ENCODE assay signal across 24 mouse cellular contexts in genomic region chr3:119633516-119633915, GRCm38 (mm10).
DNase-seq lines count a peak whose midpoint lies in the region; ATAC-seq and TF ChIP-seq lines count a peak whose summit lies in the region.
"Had no signal": no experiment of that assay in that cellular context is flagged by ENCODE, and none has a peak within 500 bp of the region (broad histone marks: within the 10 kb centered on the region; RNA-seq: fewer than 3 reads in every experiment).

No protein-coding gene starts in this region.

- no peak overlapping the region for H3K9ac ChIP-seq in forebrain, embryonic 13.5 days
- no peak overlapping the region for H3K9ac ChIP-seq in forebrain, postnatal 0 days
- H3K9ac ChIP-seq in forebrain, embryonic 11.5 days (ENCODE audit: low read length) = no peak overlapping the region
- H3K9ac ChIP-seq in lung, embryonic 14.5 days = no peak overlapping the region
- H3K9ac ChIP-seq: embryonic facial prominence, embryonic 13.5 days; hindbrain, embryonic 12.5 days; hindbrain, embryonic 15.5 days had no signal

- 86% methylated on average over 2 of the region's 2 CpGs for WGBS in forebrain, embryonic 13.5 days
- WGBS in forebrain, embryonic 10.5 days = 86% methylated on average over 2 of the region's 2 CpGs
- WGBS in forebrain, postnatal 0 days = 71% methylated on average over 2 of the region's 2 CpGs
- WGBS in forebrain, embryonic 11.5 days = 94% methylated on average over 2 of the region's 2 CpGs
- WGBS in lung, embryonic 14.5 days = 61% methylated on average over 2 of the region's 2 CpGs

- no peak for TF ChIP-seq CTCF in forebrain, postnatal 0 days (IDR thresholded peaks at IDR 0.05; ENCODE audit: low read depth)
- TF ChIP-seq CTCF in lung, embryonic 14.5 days (IDR thresholded peaks at IDR 0.05; ENCODE audit: low read depth) = no peak

- no peak overlapping the region for H3K4me2 ChIP-seq in forebrain, embryonic 13.5 days
- H3K4me2 ChIP-seq in forebrain, postnatal 0 days (ENCODE audit: low read depth) = no peak overlapping the region
- H3K4me2 ChIP-seq in forebrain, embryonic 11.5 days (ENCODE audit: low read depth, low read length, severe bottlenecking) = no peak overlapping the region
- H3K4me2 ChIP-seq in lung, embryonic 14.5 days = no peak overlapping the region
- H3K4me2 ChIP-seq: embryonic facial prominence, embryonic 13.5 days; heart, embryonic 11.5 days; hindbrain, embryonic 12.5 days; hindbrain, embryonic 15.5 days had no signal

- H3K4me1 ChIP-seq in forebrain, embryonic 13.5 days = no peaks in the 10 kb centered on the region
- H3K4me1 ChIP-seq in forebrain, embryonic 10.5 days = peaks cover 6% of the 10 kb centered on the region
- no peaks in the 10 kb centered on the region for H3K4me1 ChIP-seq in forebrain, postnatal 0 days (ENCODE audit: insufficient read depth)
- H3K4me1 ChIP-seq in forebrain, embryonic 11.5 days (replicated peaks; ENCODE audit: control insufficient read depth, insufficient read depth, low read length) = no peaks in the 10 kb centered on the region
- H3K4me1 ChIP-seq in lung, embryonic 14.5 days (ENCODE audit: insufficient read depth) = no peaks in the 10 kb centered on the region
- H3K4me1 ChIP-seq: embryonic facial prominence, embryonic 10.5 days; embryonic facial prominence, embryonic 13.5 days; hindbrain, embryonic 15.5 days had no signal

- no peaks in the 10 kb centered on the region for H3K36me3 ChIP-seq in forebrain, embryonic 13.5 days (ENCODE audit: poor library complexity, severe bottlenecking)
- no peaks in the 10 kb centered on the region for H3K36me3 ChIP-seq in forebrain, embryonic 10.5 days (replicated peaks)
- H3K36me3 ChIP-seq in forebrain, postnatal 0 days (ENCODE audit: insufficient read depth) = no peaks in the 10 kb centered on the region
- no peaks in the 10 kb centered on the region for H3K36me3 ChIP-seq in forebrain, embryonic 11.5 days (ENCODE audit: control insufficient read depth, insufficient read depth, low read length)
- no peaks in the 10 kb centered on the region for H3K36me3 ChIP-seq in lung, embryonic 14.5 days (ENCODE audit: insufficient read depth)
- H3K36me3 ChIP-seq: embryonic facial prominence, embryonic 10.5 days; embryonic facial prominence, embryonic 13.5 days; hindbrain, embryonic 12.5 days; hindbrain, embryonic 15.5 days had no signal

- DNase-seq in forebrain, embryonic 10.5 days (ENCODE audit: extremely low spot score, low spot score) = no peak
- DNase-seq in forebrain, postnatal 0 days = peak; percentile 61
- DNase-seq in forebrain, embryonic 11.5 days (ENCODE audit: low spot score) = no peak
- peak; percentile 16 for DNase-seq in lung, embryonic 14.5 days
- no peak for DNase-seq in lung, postnatal 4 days
- no peak for DNase-seq in kidney, adult 18-20 months
- DNase-seq: adrenal gland, adult 8-10 months; adrenal gland, postnatal 25 days; cerebellum, adult 11-12 months; cerebellum, adult 8-10 months; cerebellum, postnatal 10 days; cerebellum, postnatal 36 days; embryo, embryonic 11 days; gastrocnemius, adult 2 months; gastrocnemius, postnatal 14 days; heart, adult 11 months had no signal

- 0 out of 2 replicates have a peak, but pooled peaks have one; percentile 30 for ATAC-seq in forebrain, embryonic 13.5 days
- ATAC-seq in forebrain, postnatal 0 days = no peak; the same call in 1 of the 2 replicates
- no peak for ATAC-seq in forebrain, embryonic 11.5 days (replicated peaks; ENCODE audit: low FRiP score)
- no peak for ATAC-seq in lung, embryonic 14.5 days (ENCODE audit: insufficient read depth)
- ATAC-seq: activated CD4-positive, CD25-positive, alpha-beta regulatory T cell, adult 4 months had no signal

- no peak overlapping the region for H3K4me3 ChIP-seq in forebrain, embryonic 13.5 days
- H3K4me3 ChIP-seq in forebrain, embryonic 10.5 days = no peak overlapping the region
- no peak overlapping the region for H3K4me3 ChIP-seq in forebrain, postnatal 0 days (ENCODE audit: low read depth, low read length)
- H3K4me3 ChIP-seq in forebrain, embryonic 11.5 days (ENCODE audit: low read depth, low read length) = no peak overlapping the region
- H3K4me3 ChIP-seq in lung, embryonic 14.5 days (ENCODE audit: low read depth, low read length) = no peak overlapping the region
- H3K4me3 ChIP-seq: embryonic facial prominence, embryonic 10.5 days; embryonic facial prominence, embryonic 13.5 days; erythroblast, embryonic 14.5 days; gastrocnemius, adult 2 months; hindbrain, embryonic 12.5 days; hindbrain, embryonic 15.5 days had no signal

- H3K9me3 ChIP-seq in forebrain, embryonic 13.5 days (replicated peaks) = no peaks in the 10 kb centered on the region
- no peaks in the 10 kb centered on the region for H3K9me3 ChIP-seq in forebrain, embryonic 10.5 days
- H3K9me3 ChIP-seq in forebrain, postnatal 0 days (ENCODE audit: low read length) = no peaks in the 10 kb centered on the region
- H3K9me3 ChIP-seq in forebrain, embryonic 11.5 days (ENCODE audit: control insufficient read depth, low read length) = no peaks in the 10 kb centered on the region
- H3K9me3 ChIP-seq in lung, embryonic 14.5 days (ENCODE audit: low read depth, low read length) = no peaks in the 10 kb centered on the region
- H3K9me3 ChIP-seq: embryonic facial prominence, embryonic 10.5 days; embryonic facial prominence, embryonic 13.5 days; hindbrain, embryonic 12.5 days; hindbrain, embryonic 15.5 days had no signal

- no peak overlapping the region for H3K27ac ChIP-seq in forebrain, embryonic 13.5 days
- H3K27ac ChIP-seq in forebrain, embryonic 10.5 days = no peak overlapping the region
- H3K27ac ChIP-seq in forebrain, postnatal 0 days (ENCODE audit: low read depth, low read length) = no peak overlapping the region
- no peak overlapping the region for H3K27ac ChIP-seq in forebrain, embryonic 11.5 days (ENCODE audit: low read depth, low read length)
- H3K27ac ChIP-seq in lung, embryonic 14.5 days (ENCODE audit: low read depth) = no peak overlapping the region
- H3K27ac ChIP-seq: embryonic facial prominence, embryonic 10.5 days; embryonic facial prominence, embryonic 13.5 days; gastrocnemius, adult 2 months; hindbrain, embryonic 12.5 days; hindbrain, embryonic 15.5 days had no signal

- no peaks in the 10 kb centered on the region for H3K27me3 ChIP-seq in forebrain, embryonic 13.5 days
- peaks cover 7% of the 10 kb centered on the region; the same call in 1 of the 2 replicates for H3K27me3 ChIP-seq in forebrain, embryonic 10.5 days (ENCODE audit: poor library complexity, severe bottlenecking)
- no peaks in the 10 kb centered on the region for H3K27me3 ChIP-seq in forebrain, postnatal 0 days (ENCODE audit: insufficient read depth, low read length)
- no peaks in the 10 kb centered on the region for H3K27me3 ChIP-seq in forebrain, embryonic 11.5 days (ENCODE audit: control insufficient read depth, insufficient read depth, low read length)
- no peaks in the 10 kb centered on the region for H3K27me3 ChIP-seq in lung, embryonic 14.5 days (ENCODE audit: insufficient read depth, low read length)
- H3K27me3 ChIP-seq: embryonic facial prominence, embryonic 13.5 days; hindbrain, embryonic 12.5 days; hindbrain, embryonic 15.5 days had no signal

Comparison
In these comparisons a context has a peak if more than half of its experiments do, and no peak if none do; other contexts are left out.
1. DNase-seq: peak in forebrain, postnatal 0 days (single experiment) and lung, embryonic 14.5 days (single experiment); none in forebrain, embryonic 10.5 days (single experiment), forebrain, embryonic 11.5 days (single experiment), lung, postnatal 4 days (0 of 2) and kidney, adult 18-20 months (single experiment).